Mouse (Mus musculus): ENCODE measurements around the gene Coa5.

GRCm38 (mm10) chr1:37451270-37451669, 21.4 kb upstream of the Coa5 start:
- TF ChIP-seq CTCF (IDR thresholded peaks at IDR 0.05; ENCODE audit: low read depth, low read length) = no peak
- TF ChIP-seq POLR2A (IDR thresholded peaks at IDR 0.05; ENCODE audit: borderline replicate concordance, low read depth, low read length) = no peak
